Mouse (Mus musculus) kidney, embryonic 14.5 days (tissue): ENCODE measurements around the gene Hspb9. TPM values are rescaled to one million over a fixed set of nuclear protein-coding genes. Genes with fewer than 3 reads are reported as not detected.

Experiments
- ATAC-seq: fragments of 200-750 bp; cut with Nextera tagmentation; 2 replicates; pipeline ENCODE4 v1.8.0; 2017; ENCODE audit warnings: moderate number of reproducible peaks, mild to moderate bottlenecking, moderate TSS enrichment, moderate library complexity; ENCODE audit not compliant: low FRiP score, low TSS enrichment
- H3K27ac ChIP-seq: fragments of 300-500 bp; sonication (generic); 2 replicates; pipeline ENCODE4 v1.5.1; 2014; ENCODE audit warnings: low read depth, mild to moderate bottlenecking, low read length, moderate library complexity, mixed read lengths
- H3K27me3 ChIP-seq: fragments of 300-500 bp; sonication (generic); 2 replicates; pipeline ENCODE4 v1.6.1; 2014; ENCODE audit warnings: mild to moderate bottlenecking, low read length; ENCODE audit not compliant: control insufficient read depth, insufficient read depth
- H3K36me3 ChIP-seq: fragments of 300-500 bp; sonication (generic); 2 replicates; pipeline ENCODE4 v1.6.1; 2014; ENCODE audit warnings: low read length, mixed read lengths; ENCODE audit not compliant: control insufficient read depth, insufficient read depth
- H3K4me1 ChIP-seq: fragments of 300-500 bp; sonication (generic); 2 replicates; pipeline ENCODE4 v1.6.1; 2014; ENCODE audit warnings: low read length, mixed read lengths; ENCODE audit not compliant: control insufficient read depth, insufficient read depth
- H3K4me2 ChIP-seq: fragments of 300-500 bp; sonication (generic); replicated peaks from 2 replicates; pipeline ENCODE4 v1.6.1; 2014; ENCODE audit warnings: low read depth, mild to moderate bottlenecking, low read length
- H3K4me3 ChIP-seq: fragments of 300-500 bp; sonication (generic); 2 replicates; pipeline ENCODE4 v1.5.1; 2014; ENCODE audit warnings: mild to moderate bottlenecking, low read length
- H3K9ac ChIP-seq: fragments of 300-500 bp; sonication (generic); 2 replicates; pipeline ENCODE4 v1.6.1; 2014; ENCODE audit warnings: low read depth, mild to moderate bottlenecking, low read length, moderate library complexity
- H3K9me3 ChIP-seq: fragments of 300-500 bp; sonication (generic); 2 replicates; pipeline ENCODE4 v1.6.1; 2016; ENCODE audit warnings: low read length; ENCODE audit not compliant: control insufficient read depth
- WGBS: fragments of 180-500 bp; shearing (Covaris S2); extraction: QIAGEN DNeasy Blood & Tissue Kit; methylation state at CpG from one replicate; pipeline ENCODE4 v1.1.7; 2014; 5-methylcytosine and 5-hydroxymethylcytosine counted together
- polyA plus RNA-seq: library from polyadenylated mRNA; unstranded; fragments of >200 nt; fragmentation: Nextera tagmentation; extraction: Ambion mirVana; gene quantifications from 2 replicates; pipeline ENCODE4 v1.2.1, GENCODE M21; 2014

Gene Hspb9
- polyA plus RNA-seq, 1 experiment from 2014 or later: 0.47 TPM

DNA sequence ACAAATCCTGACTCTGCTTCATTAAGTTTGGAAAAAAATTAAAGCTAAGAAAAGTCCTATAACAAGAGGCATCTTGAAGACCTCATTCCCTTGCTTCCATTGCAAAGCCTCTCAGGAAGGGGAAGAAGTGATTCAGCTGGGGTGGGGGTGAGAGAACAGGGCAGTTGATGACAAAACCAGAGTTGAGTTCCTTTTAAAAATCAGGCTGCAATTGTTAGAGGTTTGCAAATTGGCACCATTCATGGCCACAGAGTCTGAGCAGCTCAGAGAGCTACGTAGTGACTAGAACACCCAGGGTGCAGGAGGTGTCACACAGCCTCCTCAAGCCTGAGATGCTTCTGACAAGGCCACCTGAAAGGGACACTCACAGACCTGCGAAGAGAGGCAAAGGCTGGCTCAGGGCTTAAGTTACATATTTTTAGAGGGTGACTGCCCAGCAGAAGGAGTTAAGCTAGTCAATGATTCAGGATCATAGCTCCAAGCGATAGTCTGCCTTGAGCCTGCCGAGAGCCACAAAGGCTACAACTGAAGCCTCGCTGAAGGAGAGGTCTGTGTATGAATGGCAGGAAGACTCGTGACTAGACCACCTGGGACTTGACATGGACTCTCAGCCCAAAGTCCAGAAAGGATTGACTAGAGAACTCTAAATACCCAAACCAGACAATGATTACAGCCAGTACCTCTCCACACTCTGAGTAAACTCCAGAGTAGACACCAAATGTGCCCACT, 17.0 kb downstream of the Hspb9 start:
- Histone ChIP-seq H3K9me3 (no peaks in the 10 kb centered on the region), H3K4me2 (no peak overlapping the region), H3K4me1 (peaks cover under 1% of the 10 kb centered on the region; the same call in 1 of the 2 replicates), H3K36me3 (peaks cover 16% of the 10 kb centered on the region; the same call in 1 of the 2 replicates), H3K9ac (no peak overlapping the region), H3K27me3 (no peaks in the 10 kb centered on the region), H3K4me3 (no peak overlapping the region), H3K27ac (no peak overlapping the region)
- 86% methylated on average over 6 of the region's 6 CpGs for WGBS
- ATAC-seq: no peak

DNA sequence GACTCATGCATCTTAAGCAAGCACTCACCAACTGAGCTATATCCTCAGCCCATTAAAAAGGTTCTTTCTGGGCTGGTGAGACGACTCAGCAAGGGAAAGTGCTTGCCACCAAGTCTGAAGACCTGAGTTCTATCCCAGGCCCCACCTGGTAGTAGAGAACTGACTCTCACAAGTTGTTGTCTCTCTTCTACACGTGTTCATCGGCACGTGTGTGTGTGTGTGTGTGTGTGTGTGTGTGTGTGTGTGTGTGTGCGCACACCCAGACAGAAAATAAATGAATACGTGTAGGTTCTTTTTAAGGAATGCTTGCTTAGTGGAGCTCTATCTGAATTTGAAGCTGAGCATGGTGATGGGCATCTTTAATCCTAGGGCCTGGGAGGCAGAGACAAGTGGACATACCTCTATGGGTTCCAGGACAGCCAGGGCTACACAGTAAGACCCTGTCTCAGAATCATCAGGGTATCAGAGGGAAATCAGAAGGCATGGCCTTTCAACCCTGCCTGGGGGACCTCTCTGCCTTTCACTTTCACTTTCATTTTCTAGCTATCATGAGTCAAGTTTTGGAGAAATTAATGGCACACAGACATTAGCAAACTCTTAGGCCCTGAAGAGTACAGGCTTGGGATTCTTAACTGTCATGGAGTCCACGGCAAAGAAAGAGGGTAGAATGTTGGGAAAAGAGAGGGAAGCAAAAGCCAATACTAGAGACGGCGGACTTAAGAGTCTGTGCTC, 21.6 kb downstream of the Hspb9 start:
- WGBS: 87% methylated on average over 9 of the region's 9 CpGs
- Histone ChIP-seq H3K9ac (no peak overlapping the region), H3K27me3 (no peaks in the 10 kb centered on the region), H3K4me1 (peaks cover 19% of the 10 kb centered on the region), H3K4me2 (no peak overlapping the region; the same call in 1 of the 2 replicates), H3K9me3 (no peaks in the 10 kb centered on the region), H3K27ac (no peak overlapping the region), H3K4me3 (no peak overlapping the region), H3K36me3 (peaks cover 9% of the 10 kb centered on the region; the same call in 1 of the 2 replicates)
- ATAC-seq: no peak

DNA sequence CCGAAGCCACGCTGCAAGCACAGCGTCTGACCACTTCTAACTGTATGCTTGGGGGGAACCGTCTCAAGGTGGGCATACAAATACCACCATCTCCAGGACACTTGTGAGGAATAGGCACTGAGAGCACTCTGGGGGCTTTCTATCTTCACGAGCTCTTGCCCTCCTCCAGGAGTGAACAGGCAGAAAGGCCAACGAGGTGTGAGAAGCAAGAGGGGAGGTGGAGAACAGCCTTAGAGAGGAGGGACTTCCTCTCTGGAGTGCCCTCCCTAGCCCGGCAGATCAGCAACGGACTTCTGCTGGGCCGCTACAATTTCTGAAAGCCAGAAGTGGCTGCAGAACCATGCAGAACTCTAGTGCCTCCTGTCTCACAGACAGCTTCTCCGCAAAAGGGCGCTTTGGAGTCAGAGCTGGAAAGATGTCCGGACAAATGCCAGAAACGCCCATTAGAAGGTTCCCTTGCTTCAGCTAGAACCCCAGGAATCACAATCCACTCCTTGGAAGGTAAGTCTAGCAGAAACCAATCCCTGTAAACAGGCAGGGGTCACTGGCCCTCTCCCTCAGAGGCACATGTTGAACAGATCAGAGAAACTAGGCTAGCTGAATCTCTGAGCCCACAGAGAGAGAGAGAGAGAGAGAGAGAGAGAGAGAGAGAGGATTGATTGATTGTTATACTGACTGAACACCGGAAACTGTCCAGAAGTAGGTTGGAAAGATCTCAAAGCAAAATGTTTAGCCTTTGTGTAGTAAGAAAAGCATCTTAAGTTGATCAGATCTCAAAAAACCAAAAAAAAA, 22.5 kb downstream of the Hspb9 start:
- no peaks in the 10 kb centered on the region for H3K9me3 ChIP-seq
- peak overlapping the region; percentile 90; the same call in 1 of the 2 replicates for H3K4me3 ChIP-seq
- no peak overlapping the region for H3K27ac ChIP-seq
- H3K9ac ChIP-seq: peak overlapping the region; percentile 87; the same call in 1 of the 2 replicates
- 69% methylated on average over 14 of the region's 14 CpGs for WGBS
- peaks cover 9% of the 10 kb centered on the region; the same call in 1 of the 2 replicates for H3K36me3 ChIP-seq
- no peaks in the 10 kb centered on the region for H3K27me3 ChIP-seq
- peaks cover 19% of the 10 kb centered on the region for H3K4me1 ChIP-seq
- peak overlapping the region; percentile 23; the same call in 1 of the 2 replicates for H3K4me2 ChIP-seq
- ATAC-seq: no peak

DNA sequence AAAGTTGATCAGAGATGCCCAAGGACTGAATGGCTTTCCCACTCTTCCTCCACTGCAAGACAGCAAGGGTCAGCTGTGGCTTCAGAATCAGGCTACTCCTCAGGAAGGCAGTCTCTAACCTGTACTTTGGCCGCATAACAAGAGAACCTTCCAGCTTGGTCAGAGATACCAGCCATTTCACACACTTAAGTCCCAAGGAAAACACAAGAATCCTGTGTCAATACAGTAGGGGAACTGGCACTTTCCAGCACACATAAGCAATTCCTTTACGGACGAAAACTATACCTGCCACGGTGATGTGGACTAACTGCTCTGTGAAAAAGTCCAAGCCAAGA, 23.1 kb downstream of the Hspb9 start:
- Histone ChIP-seq H3K9ac (peak overlapping the region; percentile 87; the same call in 1 of the 2 replicates), H3K4me3 (peak overlapping the region; percentile 90; the same call in 1 of the 2 replicates), H3K36me3 (peaks cover 9% of the 10 kb centered on the region; the same call in 1 of the 2 replicates), H3K27ac (no peak overlapping the region), H3K4me2 (peak overlapping the region; percentile 82), H3K9me3 (no peaks in the 10 kb centered on the region), H3K27me3 (no peaks in the 10 kb centered on the region), H3K4me1 (peaks cover 19% of the 10 kb centered on the region)
- no peak for ATAC-seq
- WGBS: 79% methylated on average over 4 of the region's 4 CpGs

DNA sequence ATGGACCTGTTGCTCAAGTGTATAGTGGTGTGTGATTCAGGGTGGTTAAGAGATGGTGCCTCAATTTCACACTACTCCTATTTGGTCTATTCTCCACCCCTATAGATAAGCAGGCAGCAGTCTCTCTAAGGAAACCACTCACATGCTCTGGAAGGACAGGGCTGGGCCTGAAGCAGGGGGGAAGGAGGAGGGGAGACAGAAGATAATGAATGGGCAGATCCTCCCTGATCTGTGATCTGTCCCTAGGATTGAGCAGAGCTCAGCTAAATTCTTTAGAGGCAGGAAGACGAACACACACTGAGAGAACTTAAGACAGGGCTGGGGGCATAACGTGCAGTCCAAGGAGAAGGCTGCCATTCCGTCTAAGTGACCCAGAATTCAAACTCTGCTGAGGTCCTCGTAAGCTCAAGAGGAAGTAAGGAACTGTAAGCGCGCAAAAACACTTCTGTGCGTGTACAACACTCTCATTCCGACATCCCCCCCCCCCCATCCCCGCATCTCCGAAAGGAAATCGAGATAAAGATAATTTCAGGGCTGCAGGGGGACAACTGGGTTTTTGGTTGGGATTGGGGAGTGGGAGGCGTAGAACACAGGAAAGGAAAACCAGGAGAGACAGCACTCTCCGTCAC, 23.6 kb downstream of the Hspb9 start:
- Histone ChIP-seq H3K4me1 (peaks cover 19% of the 10 kb centered on the region), H3K4me3 (peak overlapping the region; percentile 90), H3K9ac (peak overlapping the region; percentile 87), H3K27me3 (no peaks in the 10 kb centered on the region), H3K4me2 (peak overlapping the region; percentile 82), H3K9me3 (no peaks in the 10 kb centered on the region), H3K36me3 (peaks cover 9% of the 10 kb centered on the region; the same call in 1 of the 2 replicates), H3K27ac (no peak overlapping the region)
- 1% methylated on average over 13 of the region's 13 CpGs for WGBS
- ATAC-seq: no peak

DNA sequence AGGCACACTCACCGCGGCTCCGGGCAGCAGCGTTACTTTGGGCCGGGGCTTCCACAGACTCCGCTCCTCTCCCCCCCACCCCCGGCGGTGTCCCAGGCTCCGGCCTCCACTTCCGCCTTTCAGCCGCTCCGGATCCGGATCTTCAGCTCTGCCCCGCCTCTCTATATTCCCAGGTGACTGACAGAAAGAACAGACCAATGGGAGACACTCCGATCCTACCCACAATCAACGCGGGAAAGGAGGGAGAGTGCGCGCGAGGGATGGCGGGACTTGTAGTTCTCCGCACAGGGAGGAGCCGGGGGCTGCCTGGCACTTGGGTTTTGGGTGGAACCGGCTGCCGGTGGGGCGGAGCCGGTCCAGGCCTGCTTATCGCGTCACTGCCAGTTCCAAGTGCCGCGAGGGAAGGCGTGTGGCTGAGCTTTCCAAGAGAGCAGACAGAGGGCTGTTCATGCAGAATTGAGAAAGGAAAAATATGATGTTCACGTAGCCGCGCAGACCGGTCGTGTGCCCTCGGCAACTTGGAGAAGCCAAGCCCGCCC, 24.5 kb downstream of the Hspb9 start, which contains the start of gene Rab5c:
Gene Rab5c, minus strand, starts transcription at position 150 of the 539 bp plus-strand sequence.
- WGBS: 1% methylated on average over 39 of the region's 39 CpGs
- peak within 1 kb of the TSS; percentile 56; the same call in 1 of the 2 replicates for H3K27ac ChIP-seq
- peak; percentile 100 for ATAC-seq

DNA sequence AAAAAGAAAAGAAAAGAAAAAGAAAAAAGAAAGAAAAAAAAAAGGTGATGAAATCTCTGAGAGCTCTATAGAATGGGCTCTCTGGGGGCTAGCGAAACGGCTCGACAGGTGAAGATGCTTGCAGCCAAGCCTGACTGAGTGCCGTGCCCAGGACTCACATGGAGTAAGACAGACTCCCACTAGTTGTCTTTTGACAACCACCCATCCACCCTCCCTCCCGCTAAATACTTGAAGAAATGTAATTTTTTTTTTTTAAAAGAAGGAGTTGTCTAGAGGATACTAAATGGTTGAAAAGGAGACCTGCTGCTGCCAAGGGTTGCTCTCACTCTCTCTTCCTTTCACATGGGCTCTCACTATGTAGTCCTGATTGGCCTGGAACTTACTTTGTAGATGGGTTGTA, 25.1 kb downstream of the Hspb9 start:
- no peak overlapping the region for H3K27ac ChIP-seq
- no peaks in the 10 kb centered on the region for H3K27me3 ChIP-seq
- WGBS: 16% methylated on average over 5 of the region's 5 CpGs
- peaks cover 6% of the 10 kb centered on the region; the same call in 1 of the 2 replicates for H3K36me3 ChIP-seq
- H3K4me1 ChIP-seq: peaks cover 19% of the 10 kb centered on the region
- peak overlapping the region; percentile 90 for H3K4me3 ChIP-seq
- peak overlapping the region; percentile 82 for H3K4me2 ChIP-seq
- no peaks in the 10 kb centered on the region for H3K9me3 ChIP-seq
- H3K9ac ChIP-seq: no peak overlapping the region
- ATAC-seq: no peak

More for the DNA sequence above, 24.5 kb downstream of the Hspb9 start, which contains the start of gene Rab5c:
- Histone ChIP-seq H3K9ac (peak within 1 kb of the TSS; percentile 87), H3K36me3 (peaks cover 9% of the 10 kb centered on the region; the same call in 1 of the 2 replicates), H3K27me3 (no peaks in the 10 kb centered on the region), H3K9me3 (no peaks in the 10 kb centered on the region), H3K4me1 (peaks cover 19% of the 10 kb centered on the region), H3K4me3 (peak within 1 kb of the TSS; percentile 90), H3K4me2 (peak within 1 kb of the TSS; percentile 82)

DNA sequence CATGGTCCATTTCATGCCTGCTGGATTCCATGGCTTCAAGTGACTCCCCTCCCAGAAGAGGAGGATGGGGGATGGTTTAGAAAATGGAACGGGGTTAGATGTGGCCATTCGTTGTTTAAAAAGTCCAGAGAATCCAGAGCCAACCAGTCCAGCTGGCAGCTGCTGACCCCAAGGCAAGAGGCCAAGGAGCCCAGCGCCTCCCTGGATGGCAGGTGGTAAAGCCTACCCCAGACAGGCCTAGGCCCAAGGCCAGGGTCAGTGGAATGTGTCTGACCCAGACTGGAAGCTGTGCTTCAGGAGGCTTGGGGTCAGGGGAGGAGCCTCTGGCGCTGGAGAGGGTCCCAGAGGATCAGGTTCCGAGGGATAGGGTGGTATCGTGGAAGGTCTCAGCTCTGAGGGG, 27.7 kb downstream of the Hspb9 start:
- Histone ChIP-seq H3K9me3 (no peaks in the 10 kb centered on the region), H3K27me3 (no peaks in the 10 kb centered on the region), H3K27ac (no peak overlapping the region), H3K4me3 (no peak overlapping the region), H3K36me3 (no peaks in the 10 kb centered on the region), H3K4me1 (peaks cover 11% of the 10 kb centered on the region; the same call in 1 of the 2 replicates), H3K4me2 (no peak overlapping the region), H3K9ac (no peak overlapping the region)
- ATAC-seq: no peak
- whole genome bisulfite sequencing: 55% methylated on average over 6 of the region's 6 CpGs
